ENCODE assay signal across 13 mouse cellular contexts in the genomic region with DNA sequence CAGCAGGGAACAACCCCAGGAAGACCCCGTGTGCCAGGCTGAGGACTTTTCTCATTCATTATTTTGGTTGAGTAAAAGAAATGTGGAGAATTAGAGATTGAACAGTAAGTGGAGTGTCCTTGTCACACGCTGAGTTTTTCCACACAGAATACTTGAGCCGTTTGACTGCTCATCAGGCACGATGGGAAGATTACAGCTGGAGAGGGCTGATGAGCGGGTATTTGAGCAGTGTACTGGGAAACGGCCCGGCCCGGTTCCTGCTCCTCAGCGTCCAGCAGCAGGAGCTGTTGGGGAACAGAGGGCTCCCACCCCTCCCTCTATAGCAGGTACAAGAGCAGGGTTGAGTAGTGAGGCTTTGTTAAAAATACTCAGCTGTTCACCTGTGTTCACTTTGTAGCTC. TPM values are rescaled to one million over a fixed set of nuclear protein-coding genes. Genes with fewer than 3 reads are reported as not detected.
DNase-seq lines count a peak whose midpoint lies in the region; ATAC-seq and TF ChIP-seq lines count a peak whose summit lies in the region.
"Had no signal": no experiment of that assay in that cellular context is flagged by ENCODE, and none has a peak within 500 bp of the region (broad histone marks: within the 10 kb centered on the region; RNA-seq: fewer than 3 reads in every experiment).

No protein-coding gene starts in this region.

- WGBS in liver, embryonic 14.5 days (ENCODE audit: insufficient replicate concordance) = 34% methylated on average over 9 of the region's 9 CpGs
- 53% methylated on average over 9 of the region's 9 CpGs for WGBS in liver, postnatal 0 days (ENCODE audit: insufficient replicate concordance)
- WGBS in embryonic facial prominence, embryonic 15.5 days = 34% methylated on average over 9 of the region's 9 CpGs
- 38% methylated on average over 9 of the region's 9 CpGs for WGBS in limb, embryonic 13.5 days
- 34% methylated on average over 9 of the region's 9 CpGs for WGBS in stomach, embryonic 16.5 days

- TF ChIP-seq CTCF in liver, embryonic 14.5 days (IDR thresholded peaks at IDR 0.05; ENCODE audit: low read depth) = no peak
- TF ChIP-seq CTCF in liver, postnatal 0 days (IDR thresholded peaks at IDR 0.05; ENCODE audit: low read depth) = no peak

- H3K9me3 ChIP-seq in liver, embryonic 14.5 days (ENCODE audit: control insufficient read depth, low read length) = no peaks in the 10 kb centered on the region
- no peaks in the 10 kb centered on the region for H3K9me3 ChIP-seq in liver, postnatal 0 days (ENCODE audit: low read length)
- H3K9me3 ChIP-seq in embryonic facial prominence, embryonic 15.5 days (replicated peaks) = no peaks in the 10 kb centered on the region
- H3K9me3 ChIP-seq in limb, embryonic 13.5 days = no peaks in the 10 kb centered on the region
- no peaks in the 10 kb centered on the region for H3K9me3 ChIP-seq in stomach, embryonic 16.5 days (replicated peaks; ENCODE audit: control insufficient read depth, low read length)

- H3K36me3 ChIP-seq in liver, embryonic 14.5 days (replicated peaks; ENCODE audit: control insufficient read depth, insufficient read depth, low read depth) = peaks cover 44% of the 10 kb centered on the region
- H3K36me3 ChIP-seq in liver, postnatal 0 days (replicated peaks; ENCODE audit: insufficient read depth, low read length) = peaks cover 45% of the 10 kb centered on the region
- peaks cover 45% of the 10 kb centered on the region for H3K36me3 ChIP-seq in embryonic facial prominence, embryonic 15.5 days
- H3K36me3 ChIP-seq in limb, embryonic 13.5 days = peaks cover 52% of the 10 kb centered on the region
- H3K36me3 ChIP-seq in stomach, embryonic 16.5 days (ENCODE audit: control insufficient read depth, insufficient read depth, low read length) = peaks cover 20% of the 10 kb centered on the region

- no peak overlapping the region for H3K9ac ChIP-seq in liver, embryonic 14.5 days (replicated peaks)
- no peak overlapping the region for H3K9ac ChIP-seq in liver, postnatal 0 days (replicated peaks)
- no peak overlapping the region for H3K9ac ChIP-seq in embryonic facial prominence, embryonic 15.5 days
- H3K9ac ChIP-seq in limb, embryonic 13.5 days = peak overlapping the region; percentile 31; the same call in 1 of the 2 replicates
- no peak overlapping the region for H3K9ac ChIP-seq in stomach, embryonic 16.5 days (ENCODE audit: low read length)

- no peak overlapping the region for H3K27ac ChIP-seq in liver, embryonic 14.5 days
- H3K27ac ChIP-seq in liver, postnatal 0 days (ENCODE audit: low read depth) = no peak overlapping the region
- H3K27ac ChIP-seq in embryonic facial prominence, embryonic 15.5 days (replicated peaks) = peak overlapping the region; percentile 44; the same call in 1 of the 2 replicates
- peak overlapping the region; percentile 55; the same call in 1 of the 2 replicates for H3K27ac ChIP-seq in limb, embryonic 13.5 days
- H3K27ac ChIP-seq in stomach, embryonic 16.5 days (ENCODE audit: low read length) = 0 out of 2 replicates have a peak overlapping the region, but pooled peaks have one; percentile 19

- no peak for DNase-seq in liver, embryonic 14.5 days (ENCODE audit: low read depth in 3 of 3, low spot score in 3 of 3)
- DNase-seq in liver, postnatal 0 days = no peak
- DNase-seq in layer of hippocampus, adult 18-20 months (ENCODE audit: low spot score in 2 of 2) = no peak
- no peak for DNase-seq in layer of hippocampus, adult 11-12 months (ENCODE audit: low spot score)
- DNase-seq: cerebellum, adult 9-11 months; gastrocnemius, postnatal 36 days; heart, postnatal 10 days; kidney, adult 9 months; lung, adult 18-20 months had no signal

- H3K4me1 ChIP-seq in liver, embryonic 14.5 days (replicated peaks; ENCODE audit: control insufficient read depth in 2 of 2, insufficient read depth in 2 of 2, low read length in 1 of 2) = peaks cover 0 to 3% of the 10 kb centered on the region in 2 experiments; a peak in 1 of 4 replicates
- H3K4me1 ChIP-seq in liver, postnatal 0 days (ENCODE audit: insufficient read depth) = peaks cover 2% of the 10 kb centered on the region; the same call in 1 of the 2 replicates
- H3K4me1 ChIP-seq in embryonic facial prominence, embryonic 15.5 days = peaks cover 22% of the 10 kb centered on the region
- H3K4me1 ChIP-seq in limb, embryonic 13.5 days = peaks cover 23% of the 10 kb centered on the region
- peaks cover 10% of the 10 kb centered on the region for H3K4me1 ChIP-seq in stomach, embryonic 16.5 days (ENCODE audit: control insufficient read depth, insufficient read depth, low read length)

- H3K4me3 ChIP-seq in liver, embryonic 14.5 days (ENCODE audit: insufficient read depth in 1 of 2, low read depth in 2 of 2, low read length in 2 of 2) = no peak overlapping the region
- no peak overlapping the region for H3K4me3 ChIP-seq in liver, postnatal 0 days (ENCODE audit: low read depth, low read length)
- no peak overlapping the region for H3K4me3 ChIP-seq in embryonic facial prominence, embryonic 15.5 days (replicated peaks)
- no peak overlapping the region for H3K4me3 ChIP-seq in limb, embryonic 13.5 days
- no peak overlapping the region for H3K4me3 ChIP-seq in stomach, embryonic 16.5 days (replicated peaks; ENCODE audit: low read length)
- H3K4me3 ChIP-seq: erythroblast, embryonic 14.5 days had no signal

- no peak for TF ChIP-seq EP300 in liver, embryonic 14.5 days (IDR thresholded peaks at IDR 0.05; ENCODE audit: low read depth)
- TF ChIP-seq EP300 in liver, postnatal 0 days (IDR thresholded peaks at IDR 0.05; ENCODE audit: low read depth) = no peak

- H3K27me3 ChIP-seq in liver, embryonic 14.5 days (ENCODE audit: control insufficient read depth, insufficient read depth, low read length) = no peaks in the 10 kb centered on the region
- H3K27me3 ChIP-seq in liver, postnatal 0 days (ENCODE audit: insufficient read depth, low read length) = no peaks in the 10 kb centered on the region
- H3K27me3 ChIP-seq in embryonic facial prominence, embryonic 15.5 days = no peaks in the 10 kb centered on the region
- H3K27me3 ChIP-seq in limb, embryonic 13.5 days = no peaks in the 10 kb centered on the region
- H3K27me3 ChIP-seq in stomach, embryonic 16.5 days (ENCODE audit: control insufficient read depth, insufficient read depth, low read length) = no peaks in the 10 kb centered on the region

- no peak overlapping the region for H3K4me2 ChIP-seq in liver, embryonic 14.5 days (ENCODE audit: low read depth)
- H3K4me2 ChIP-seq in liver, postnatal 0 days (ENCODE audit: low read depth, low read length) = no peak overlapping the region
- H3K4me2 ChIP-seq in embryonic facial prominence, embryonic 15.5 days (replicated peaks) = no peak overlapping the region
- H3K4me2 ChIP-seq in limb, embryonic 13.5 days (replicated peaks) = no peak overlapping the region
- no peak overlapping the region for H3K4me2 ChIP-seq in stomach, embryonic 16.5 days (ENCODE audit: low read depth, low read length)

- ATAC-seq in liver, embryonic 14.5 days (ENCODE audit: insufficient read depth) = peak; percentile 22; the same call in 1 of the 2 replicates
- no peak for ATAC-seq in liver, postnatal 0 days
- no peak for ATAC-seq in embryonic facial prominence, embryonic 15.5 days (ENCODE audit: insufficient number of reproducible peaks, low FRiP score, low TSS enrichment, low read depth)
- ATAC-seq in limb, embryonic 13.5 days (ENCODE audit: low FRiP score, low read depth) = 0 out of 2 replicates have a peak, but pooled peaks have one; percentile 3
- ATAC-seq in stomach, embryonic 16.5 days (ENCODE audit: insufficient read depth, low FRiP score) = no peak

RNA-seq across cellular contexts. Expression of gene Rps24, which starts 12.6 kb away (rescaled TPM):
- polyA plus RNA-seq in liver, embryonic 14.5 days (2012; rRNA removed) = 1,321 and 1,839 TPM in 2 replicates
- polyA plus RNA-seq in liver, embryonic 14.5 days (2014; fragmentation: Nextera tagmentation; extraction: Ambion mirVana) = 817 and 888 TPM in 2 replicates
- 613 and 662 TPM in 2 replicates for polyA plus RNA-seq in liver, postnatal 0 days (2015; fragmentation: Nextera tagmentation; extraction: Ambion mirVana)
- polyA plus RNA-seq in embryonic facial prominence, embryonic 15.5 days (2015; fragmentation: Nextera tagmentation; extraction: Ambion mirVana) = 863 and 870 TPM in 2 replicates
- polyA plus RNA-seq in limb, embryonic 13.5 days (2015; fragmentation: Nextera tagmentation; extraction: Ambion mirVana) = 927 and 945 TPM in 2 replicates
- 701 and 860 TPM in 2 replicates for polyA plus RNA-seq in stomach, embryonic 16.5 days (2015; fragmentation: Nextera tagmentation; extraction: Ambion mirVana)
- total RNA-seq in layer of hippocampus, adult 18-20 months (2021) = 100 to 1,000 TPM; 818 to 858 TPM

RNA-seq across cellular contexts. Expression of gene Polr3a, which starts 12.6 kb away (rescaled TPM):
- 2.8 and 4.3 TPM in 2 replicates for polyA plus RNA-seq in liver, embryonic 14.5 days (2012; rRNA removed)
- polyA plus RNA-seq in liver, embryonic 14.5 days (2014; fragmentation: Nextera tagmentation; extraction: Ambion mirVana) = 4.6 and 5.4 TPM in 2 replicates
- 3.9 and 5.2 TPM in 2 replicates for polyA plus RNA-seq in liver, postnatal 0 days (2015; fragmentation: Nextera tagmentation; extraction: Ambion mirVana)
- polyA plus RNA-seq in embryonic facial prominence, embryonic 15.5 days (2015; fragmentation: Nextera tagmentation; extraction: Ambion mirVana) = 18.7 and 22.2 TPM in 2 replicates
- polyA plus RNA-seq in limb, embryonic 13.5 days (2015; fragmentation: Nextera tagmentation; extraction: Ambion mirVana) = 20.1 TPM in 2 replicates
- 14.9 and 16.9 TPM in 2 replicates for polyA plus RNA-seq in stomach, embryonic 16.5 days (2015; fragmentation: Nextera tagmentation; extraction: Ambion mirVana)
- 10 to 100 TPM; 32.5 to 35.4 TPM for total RNA-seq in layer of hippocampus, adult 18-20 months (2021)

Comparison
In these comparisons a context has a peak if more than half of its experiments do, and no peak if none do; other contexts are left out.
1. ATAC-seq: peak in liver, embryonic 14.5 days (single experiment) and limb, embryonic 13.5 days (single experiment); none in liver, postnatal 0 days (single experiment), embryonic facial prominence, embryonic 15.5 days (single experiment) and stomach, embryonic 16.5 days (single experiment).
2. H3K27ac ChIP-seq: peak in embryonic facial prominence, embryonic 15.5 days (single experiment), limb, embryonic 13.5 days (single experiment) and stomach, embryonic 16.5 days (single experiment); none in liver, embryonic 14.5 days (single experiment) and liver, postnatal 0 days (single experiment).